Mouse (Mus musculus): Measurements from ENCODE around the gene 4933416C03Rik.

DNA sequence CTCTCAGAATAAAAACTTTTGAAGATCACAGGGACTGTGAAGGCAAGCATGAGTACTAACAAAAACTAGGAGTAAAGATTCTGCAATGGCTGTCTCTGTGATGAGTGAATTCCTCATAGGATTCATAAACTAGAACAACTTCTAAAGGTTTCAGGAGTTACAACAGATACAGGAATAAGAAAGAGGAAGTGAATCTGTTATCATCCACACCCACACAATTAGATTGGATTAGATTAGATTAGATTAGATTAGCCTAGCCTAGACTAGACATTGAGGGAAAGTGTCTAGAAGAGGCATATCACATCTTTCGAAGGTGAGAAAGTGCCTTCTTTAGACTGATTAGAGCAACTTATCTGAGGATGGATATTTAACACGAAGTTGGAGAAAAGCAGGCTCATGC is 21.5 kb upstream of the 4933416C03Rik start:
- TF ChIP-seq POLR2A (IDR thresholded peaks at IDR 0.05; ENCODE audit: control insufficient read depth, extremely low read depth, insufficient read depth, low read length, poor library complexity) (no peak), CTCF (IDR thresholded peaks at IDR 0.05; ENCODE audit: borderline replicate concordance, control insufficient read depth, extremely low read depth, insufficient read depth, low read length, poor library complexity) (no peak)
